Mouse (Mus musculus) myocyte (in vitro differentiated cells): ENCODE data around the gene Abca16.

Experiments
- CEBPB ChIP-seq: IDR thresholded peaks from 2 replicates; pipeline ENCODE4 v1.6.1; 2011; ENCODE audit warnings: mild to moderate bottlenecking, moderate library complexity; ENCODE audit not compliant: poor library complexity, insufficient read depth, severe bottlenecking
- E2F4 ChIP-seq: IDR thresholded peaks from one replicate; pipeline ENCODE4 v1.6.1; 2011; ENCODE audit warnings: mild to moderate bottlenecking, control low read depth, moderate library complexity; ENCODE audit not compliant: insufficient read depth
- MAX ChIP-seq: IDR thresholded peaks from one replicate; pipeline ENCODE4 v1.6.1; 2011; ENCODE audit warnings: low read depth, mild to moderate bottlenecking, control low read depth
- MYOD1 ChIP-seq, 3 experiments: IDR thresholded peaks; one replicate each; pipeline ENCODE4 v1.6.1; 2011; ENCODE audit warnings: control low read depth in 2 of 3, low read depth in 2 of 3, mild to moderate bottlenecking in 2 of 3, moderate library complexity in 1 of 3; ENCODE audit not compliant: insufficient read length in 2 of 3, control insufficient read depth in 1 of 3
- MYOG ChIP-seq, 3 experiments: IDR thresholded peaks; one replicate each; pipeline ENCODE4 v1.6.1; 2011; ENCODE audit warnings: control low read depth in 2 of 3, low read depth in 2 of 3, mild to moderate bottlenecking in 2 of 3; ENCODE audit not compliant: insufficient read length in 2 of 3, control insufficient read depth in 1 of 3, insufficient read depth in 1 of 3
- POLR2A ChIP-seq: IDR thresholded peaks from one replicate; pipeline ENCODE4 v1.6.1; 2011; ENCODE audit warnings: low read depth, mild to moderate bottlenecking, control low read depth, moderate library complexity; ENCODE audit not compliant: insufficient read length
- POLR2AphosphoS2 ChIP-seq: IDR thresholded peaks from one replicate; pipeline ENCODE4 v1.6.1; 2011; ENCODE audit warnings: low read depth, control low read depth; ENCODE audit not compliant: insufficient read length
- REST ChIP-seq: IDR thresholded peaks from one replicate; pipeline ENCODE4 v1.6.1; 2011; ENCODE audit warnings: mild to moderate bottlenecking, control low read depth, moderate library complexity; ENCODE audit not compliant: insufficient read depth, insufficient read length
- SRF ChIP-seq: IDR thresholded peaks from one replicate; pipeline ENCODE4 v1.6.1; 2011; ENCODE audit warnings: low read depth; ENCODE audit not compliant: control insufficient read depth, insufficient read length
- TCF12 ChIP-seq: IDR thresholded peaks from one replicate; pipeline ENCODE4 v1.6.1; 2011; ENCODE audit warnings: mild to moderate bottlenecking, control low read depth; ENCODE audit not compliant: poor library complexity, insufficient read depth, severe bottlenecking
- TCF3 ChIP-seq: IDR thresholded peaks from one replicate; pipeline ENCODE4 v1.6.1; 2011; ENCODE audit warnings: low read depth, control low read depth; ENCODE audit not compliant: insufficient read length
- USF1 ChIP-seq: IDR thresholded peaks from one replicate; pipeline ENCODE4 v1.6.1; 2011; ENCODE audit warnings: low read depth, mild to moderate bottlenecking, control low read depth, moderate library complexity

DNA sequence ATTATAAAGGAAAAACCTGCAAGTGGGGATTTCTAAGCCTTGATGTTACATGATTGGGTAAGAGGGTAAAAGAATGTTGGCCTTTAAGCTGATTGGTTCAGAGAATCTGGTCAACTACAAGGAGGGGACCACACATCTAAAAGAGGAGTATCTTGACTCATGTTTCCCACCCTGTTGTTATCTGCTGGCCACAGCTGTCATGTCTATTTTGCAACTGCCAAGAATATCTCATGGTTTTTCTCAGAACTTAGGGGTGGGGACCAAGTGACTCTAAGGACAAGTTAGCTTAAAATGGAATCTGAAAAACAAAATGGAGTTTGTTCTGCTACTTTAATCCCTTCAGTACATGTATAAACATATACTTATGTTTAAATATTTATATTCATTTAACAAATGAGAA is 22.0 kb downstream of the Abca16 start:
- TF ChIP-seq E2F4 = no peak
- TF ChIP-seq POLR2A = no peak
- TF ChIP-seq TCF3 = no peak
- no peak for TF ChIP-seq USF1
- TF ChIP-seq POLR2AphosphoS2 = no peak
- no peak for TF ChIP-seq SRF
- TF ChIP-seq TCF12 = no peak
- no peak for TF ChIP-seq CEBPB
- no peak for TF ChIP-seq MAX
- TF ChIP-seq MYOD1 (IDR thresholded peaks at IDR 0.05; ENCODE audit: control insufficient read depth in 1 of 3, insufficient read length in 2 of 3, low read depth in 2 of 3) = peak in 1 of 3 experiments; percentile 15
- no peak for TF ChIP-seq REST
- peak in 1 of 3 experiments; percentile 25 for TF ChIP-seq MYOG (IDR thresholded peaks at IDR 0.05; ENCODE audit: control insufficient read depth in 1 of 3, insufficient read depth in 1 of 3, insufficient read length in 2 of 3, low read depth in 2 of 3)
